Mouse (Mus musculus) neural tube, embryonic 14.5 days (tissue): ENCODE data around the gene Hoxb9. TPM values are rescaled to one million over a fixed set of nuclear protein-coding genes. Genes with fewer than 3 reads are reported as not detected.

Experiments used
- ATAC-seq: fragments of 200-750 bp; cut with Nextera tagmentation; 2 replicates; pipeline ENCODE4 v1.8.0; 2017; ENCODE audit warnings: low read depth, mild to moderate bottlenecking, moderate TSS enrichment, moderate library complexity
- H3K27ac ChIP-seq: fragments of 300-500 bp; sonication (generic); 2 replicates; pipeline ENCODE4 v1.5.1; 2014; ENCODE audit warnings: low read depth, mild to moderate bottlenecking, control low read depth, low read length, moderate library complexity, mixed read lengths
- H3K27me3 ChIP-seq: fragments of 300-500 bp; sonication (generic); 2 replicates; pipeline ENCODE4 v1.6.1; 2014; ENCODE audit warnings: low read length; ENCODE audit not compliant: control insufficient read depth, insufficient read depth
- H3K36me3 ChIP-seq: fragments of 300-500 bp; sonication (generic); 2 replicates; pipeline ENCODE4 v1.6.1; 2014; ENCODE audit warnings: low read length, mixed read lengths; ENCODE audit not compliant: control insufficient read depth, insufficient read depth
- H3K4me1 ChIP-seq: fragments of 300-500 bp; sonication (generic); 2 replicates; pipeline ENCODE4 v1.6.1; 2014; ENCODE audit warnings: low read length; ENCODE audit not compliant: control insufficient read depth, insufficient read depth
- H3K4me2 ChIP-seq: fragments of 300-500 bp; sonication (generic); 2 replicates; pipeline ENCODE4 v1.6.1; 2014; ENCODE audit warnings: mild to moderate bottlenecking, low read depth, low read length, control low read depth
- H3K4me3 ChIP-seq: fragments of 300-500 bp; sonication (generic); 2 replicates; pipeline ENCODE4 v1.5.1; 2014; ENCODE audit warnings: low read depth, low read length, control low read depth, mixed read lengths
- H3K9ac ChIP-seq: fragments of 300-500 bp; sonication (generic); replicated peaks from 2 replicates; pipeline ENCODE4 v1.6.1; 2014; ENCODE audit warnings: low read depth, mild to moderate bottlenecking, control low read depth, low read length, mixed read lengths
- H3K9me3 ChIP-seq: fragments of 300-500 bp; sonication (generic); 2 replicates; pipeline ENCODE4 v1.6.1; 2016; ENCODE audit warnings: low read length; ENCODE audit not compliant: control insufficient read depth
- WGBS: fragments of 180-500 bp; shearing (Covaris S2); extraction: QIAGEN DNeasy Blood & Tissue Kit; methylation state at CpG from one replicate; pipeline ENCODE4 v1.1.7; 2014; 5-methylcytosine and 5-hydroxymethylcytosine counted together
- polyA plus RNA-seq: library from polyadenylated mRNA; unstranded; fragments of >200 nt; fragmentation: Nextera tagmentation; extraction: Ambion mirVana; gene quantifications from 2 replicates; pipeline ENCODE4 v1.2.1, GENCODE M21; 2014

The Hoxb9 gene
- polyA plus RNA-seq, 1 experiment from 2014 or later: 114 TPM

DNA sequence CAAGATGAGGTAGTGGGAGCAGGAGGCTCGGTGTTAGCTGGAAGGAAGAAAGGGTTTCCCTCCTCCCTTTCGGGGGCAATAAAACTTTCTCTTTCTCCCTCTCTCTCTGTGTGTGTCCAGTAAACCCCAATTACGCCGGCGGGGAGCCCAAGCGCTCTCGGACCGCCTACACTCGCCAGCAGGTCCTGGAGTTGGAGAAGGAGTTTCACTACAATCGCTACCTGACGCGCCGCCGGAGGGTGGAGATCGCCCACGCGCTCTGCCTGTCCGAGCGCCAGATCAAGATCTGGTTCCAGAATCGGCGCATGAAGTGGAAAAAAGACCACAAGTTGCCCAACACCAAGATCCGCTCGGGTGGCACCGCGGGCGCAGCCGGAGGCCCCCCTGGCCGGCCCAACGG lies 48.7 kb downstream of the Hoxb9 start:
- ATAC-seq: peak; percentile 11; the same call in 1 of the 2 replicates
- H3K27me3 ChIP-seq: no peaks in the 10 kb centered on the region

DNA sequence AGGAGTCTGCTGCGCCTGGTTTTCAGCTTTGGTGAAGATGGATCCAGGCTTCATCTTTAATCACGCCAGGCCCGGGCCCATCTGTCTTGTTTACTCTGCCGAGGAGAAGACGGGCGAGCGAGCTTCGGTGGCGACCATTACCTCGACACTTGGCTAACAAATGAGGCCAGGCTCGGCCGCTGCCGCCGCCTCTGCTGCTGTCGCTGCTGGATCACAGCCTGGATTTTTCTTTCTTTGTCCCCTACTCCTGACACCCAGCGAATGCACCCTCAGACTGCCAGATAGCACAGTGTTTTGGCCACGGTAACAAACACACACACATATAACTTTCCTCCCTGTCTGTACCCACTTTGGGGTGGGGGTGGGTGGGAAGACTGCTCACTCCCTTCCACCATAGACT lies 49.4 kb downstream of the Hoxb9 start:
- Histone ChIP-seq H3K9me3 (no peaks in the 10 kb centered on the region), H3K27me3 (no peaks in the 10 kb centered on the region), H3K4me1 (peaks cover 62% of the 10 kb centered on the region), H3K4me2 (peak overlapping the region; percentile 100), H3K9ac (peak overlapping the region; percentile 100), H3K27ac (peak overlapping the region; percentile 100), H3K36me3 (peaks cover 6% of the 10 kb centered on the region), H3K4me3 (peak overlapping the region; percentile 95)
- 3% methylated on average over 17 of the region's 17 CpGs for WGBS
- ATAC-seq: no peak

More for the DNA sequence above, 48.7 kb downstream of the Hoxb9 start:
- no peaks in the 10 kb centered on the region for H3K9me3 ChIP-seq
- peaks cover 6% of the 10 kb centered on the region for H3K36me3 ChIP-seq
- peak overlapping the region; percentile 100 for H3K9ac ChIP-seq
- 1% methylated on average over 29 of the region's 29 CpGs for WGBS
- H3K4me2 ChIP-seq: peak overlapping the region; percentile 100
- peak overlapping the region; percentile 95 for H3K4me3 ChIP-seq
- H3K27ac ChIP-seq: peak overlapping the region; percentile 100
- peaks cover 61% of the 10 kb centered on the region for H3K4me1 ChIP-seq

DNA sequence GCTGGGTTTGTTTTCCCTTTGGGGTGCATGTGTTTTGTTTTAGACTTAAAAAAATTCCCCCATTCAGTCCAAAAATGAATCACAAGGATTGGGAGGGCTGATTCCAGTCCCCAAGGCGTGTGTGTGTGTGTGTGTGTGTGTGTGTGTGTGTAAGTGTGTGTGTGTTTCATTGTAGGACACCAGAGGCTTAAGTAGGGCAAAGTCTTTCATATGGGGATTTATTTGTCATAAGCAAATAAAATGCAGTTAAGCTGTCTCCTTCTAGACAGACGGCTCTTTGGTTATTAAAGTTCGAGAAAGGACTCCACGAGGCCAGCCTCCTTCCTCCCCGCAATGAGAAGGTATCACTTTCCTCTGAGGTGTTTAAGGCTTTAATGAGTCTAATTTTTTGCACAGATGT lies 50.6 kb downstream of the Hoxb9 start:
- no peaks in the 10 kb centered on the region for H3K9me3 ChIP-seq
- peak overlapping the region; percentile 95 for H3K4me3 ChIP-seq
- H3K27me3 ChIP-seq: no peaks in the 10 kb centered on the region
- H3K4me2 ChIP-seq: peak overlapping the region; percentile 100
- peak overlapping the region; percentile 100 for H3K9ac ChIP-seq
- H3K4me1 ChIP-seq: peaks cover 61% of the 10 kb centered on the region
- peaks cover 6% of the 10 kb centered on the region for H3K36me3 ChIP-seq
- H3K27ac ChIP-seq: peak overlapping the region; percentile 100
- 10% methylated on average over 5 of the region's 5 CpGs for WGBS
- ATAC-seq: no peak

DNA sequence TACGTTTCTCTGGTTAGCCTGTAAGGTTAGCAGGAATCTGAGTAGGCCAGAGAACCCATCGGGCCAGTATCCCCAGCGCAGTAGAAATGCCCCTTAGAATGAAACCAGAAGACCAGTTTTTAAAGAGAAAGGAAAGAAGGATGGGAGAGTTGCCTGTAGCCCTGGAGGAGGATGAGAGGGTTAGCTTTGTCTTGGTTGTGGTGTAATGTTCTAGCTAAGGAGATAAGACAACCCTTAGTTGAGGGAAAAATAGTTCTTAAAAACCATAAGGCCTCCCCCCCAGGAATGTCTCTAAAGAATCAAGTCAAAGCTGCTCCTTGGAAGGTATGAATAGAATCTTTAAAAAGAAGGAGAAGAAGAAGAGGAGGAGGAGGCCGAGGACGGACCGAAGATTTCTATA lies 51.5 kb downstream of the Hoxb9 start:
- Histone ChIP-seq H3K4me1 (peaks cover 62% of the 10 kb centered on the region), H3K4me3 (peak overlapping the region; percentile 95), H3K36me3 (peaks cover 6% of the 10 kb centered on the region), H3K27ac (peak overlapping the region; percentile 100), H3K9me3 (no peaks in the 10 kb centered on the region), H3K4me2 (peak overlapping the region; percentile 100), H3K27me3 (no peaks in the 10 kb centered on the region), H3K9ac (peak overlapping the region; percentile 100)
- ATAC-seq: no peak
- WGBS: 8% methylated on average over 6 of the region's 6 CpGs

DNA sequence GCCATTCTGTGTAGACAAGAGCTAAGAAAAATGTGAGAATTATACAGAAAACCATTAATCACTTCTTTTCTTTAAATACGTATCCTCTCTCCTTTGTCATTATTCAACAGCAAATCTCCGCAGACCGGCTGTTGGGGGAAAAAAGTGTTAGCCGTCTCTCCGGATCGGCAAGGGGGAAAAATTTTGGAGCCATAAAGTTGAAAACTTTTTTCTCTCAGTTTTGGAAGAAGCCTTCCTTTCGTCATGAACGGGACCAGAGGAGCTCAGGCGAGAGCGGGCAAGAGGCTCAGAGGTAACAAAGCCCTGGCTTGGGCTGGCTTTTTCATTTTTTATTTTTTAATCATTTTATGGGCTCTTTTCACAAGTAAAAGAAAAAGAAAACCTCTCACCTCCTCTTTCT lies 51.9 kb downstream of the Hoxb9 start, which contains the start of gene Hoxb3:
Gene Hoxb3 (plus strand): TSS at position 173 of the 400 bp plus-strand sequence.
- WGBS: 11% methylated on average over 10 of the region's 10 CpGs
- Histone ChIP-seq H3K4me3 (peak within 1 kb of the TSS; percentile 95), H3K36me3 (peaks cover 6% of the 10 kb centered on the region), H3K4me2 (peak within 1 kb of the TSS; percentile 100), H3K9me3 (no peaks in the 10 kb centered on the region), H3K27me3 (no peaks in the 10 kb centered on the region), H3K27ac (peak within 1 kb of the TSS; percentile 100), H3K9ac (peak within 1 kb of the TSS; percentile 100), H3K4me1 (peaks cover 64% of the 10 kb centered on the region)
- no peak for ATAC-seq

DNA sequence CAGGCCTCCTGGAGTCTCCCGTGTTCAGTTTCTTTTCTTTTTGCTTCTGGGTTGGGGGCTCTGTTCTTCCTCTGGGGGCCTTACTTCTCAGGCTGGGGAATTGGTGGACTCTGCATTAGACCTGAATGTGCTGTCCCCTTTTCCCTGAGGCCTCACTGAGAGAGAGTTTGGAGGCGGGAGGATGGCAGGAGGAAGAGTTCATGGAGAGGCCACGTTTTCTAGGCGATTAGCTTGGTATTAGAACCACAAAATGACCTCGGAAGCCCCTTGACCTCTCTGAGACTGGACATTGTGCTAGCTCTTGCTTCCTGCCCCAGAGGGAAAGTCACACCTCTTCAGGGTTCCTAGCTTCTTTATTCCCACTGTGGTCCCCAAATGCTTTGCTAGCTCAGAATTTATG lies 52.9 kb downstream of the Hoxb9 start:
- H3K4me1 ChIP-seq: peaks cover 69% of the 10 kb centered on the region
- H3K27ac ChIP-seq: peak overlapping the region; percentile 100
- ATAC-seq: no peak
- H3K4me2 ChIP-seq: peak overlapping the region; percentile 100
- peak overlapping the region; percentile 95 for H3K4me3 ChIP-seq
- H3K36me3 ChIP-seq: peaks cover 6% of the 10 kb centered on the region
- no peaks in the 10 kb centered on the region for H3K9me3 ChIP-seq
- H3K9ac ChIP-seq: peak overlapping the region; percentile 100
- WGBS: under 1% methylated on average over 5 of the region's 5 CpGs
- H3K27me3 ChIP-seq: no peaks in the 10 kb centered on the region

DNA sequence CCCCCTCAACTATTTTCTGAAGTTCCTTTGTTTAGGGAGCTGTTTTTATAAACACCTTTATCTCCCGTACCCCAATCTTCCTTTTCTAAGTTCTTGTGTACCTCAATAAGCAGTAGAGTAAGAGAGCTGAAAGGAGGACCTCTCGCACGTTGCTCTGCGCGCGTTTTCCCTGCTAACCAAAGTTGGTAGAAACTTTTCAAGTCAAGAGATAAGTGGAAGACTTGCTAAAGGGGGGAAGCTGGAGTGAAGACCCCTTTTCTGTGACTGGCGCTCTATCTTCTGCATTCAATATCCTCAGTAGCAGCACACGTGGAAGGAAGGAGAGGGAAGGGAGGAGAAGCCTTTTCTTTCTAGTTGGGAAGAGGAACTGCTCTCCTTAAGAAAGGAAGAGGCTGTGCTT lies 53.7 kb downstream of the Hoxb9 start:
- H3K27me3 ChIP-seq: no peaks in the 10 kb centered on the region
- peaks cover 74% of the 10 kb centered on the region for H3K4me1 ChIP-seq
- 5% methylated on average over 8 of the region's 8 CpGs for WGBS
- no peak for ATAC-seq
- no peaks in the 10 kb centered on the region for H3K9me3 ChIP-seq
- H3K27ac ChIP-seq: peak overlapping the region; percentile 100
- peak overlapping the region; percentile 100 for H3K9ac ChIP-seq
- H3K4me3 ChIP-seq: peak overlapping the region; percentile 95
- H3K4me2 ChIP-seq: peak overlapping the region; percentile 100
- H3K36me3 ChIP-seq: peaks cover 6% of the 10 kb centered on the region

DNA sequence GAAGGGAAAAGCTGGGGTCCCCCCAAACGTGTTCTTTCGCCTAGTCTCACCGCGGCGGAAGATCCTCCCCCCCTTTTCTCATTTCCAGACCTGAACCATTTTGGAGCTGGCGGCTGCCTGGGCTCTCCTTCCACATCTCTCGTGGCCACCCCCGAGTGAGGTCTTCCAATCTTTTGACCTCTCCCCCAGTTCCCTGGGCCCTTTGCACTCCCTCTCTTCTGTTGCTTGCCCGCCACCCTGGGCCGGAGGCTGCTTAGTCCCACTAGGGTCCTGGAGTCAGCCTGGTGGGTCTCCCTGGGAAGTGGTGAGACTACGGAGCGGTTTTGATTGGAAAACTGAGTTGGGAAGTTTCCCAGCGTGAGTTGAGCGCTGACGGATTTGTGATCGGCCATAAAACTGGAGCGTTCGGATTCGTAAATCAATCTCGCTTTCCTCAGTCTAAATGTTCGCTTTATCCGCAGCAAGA lies 54.5 kb downstream of the Hoxb9 start:
- Histone ChIP-seq H3K4me3 (peak overlapping the region; percentile 95), H3K4me1 (peaks cover 78% of the 10 kb centered on the region), H3K4me2 (peak overlapping the region; percentile 100)

More for the DNA sequence above, 54.5 kb downstream of the Hoxb9 start:
- peak overlapping the region; percentile 100 for H3K9ac ChIP-seq
- peak overlapping the region; percentile 100 for H3K27ac ChIP-seq
- ATAC-seq: no peak
- H3K9me3 ChIP-seq: no peaks in the 10 kb centered on the region
- 3% methylated on average over 22 of the region's 22 CpGs for WGBS
- peaks cover 2% of the 10 kb centered on the region for H3K36me3 ChIP-seq
- no peaks in the 10 kb centered on the region for H3K27me3 ChIP-seq
